8 mouse cellular contexts compared by ENCODE assay signal in the genomic region with DNA sequence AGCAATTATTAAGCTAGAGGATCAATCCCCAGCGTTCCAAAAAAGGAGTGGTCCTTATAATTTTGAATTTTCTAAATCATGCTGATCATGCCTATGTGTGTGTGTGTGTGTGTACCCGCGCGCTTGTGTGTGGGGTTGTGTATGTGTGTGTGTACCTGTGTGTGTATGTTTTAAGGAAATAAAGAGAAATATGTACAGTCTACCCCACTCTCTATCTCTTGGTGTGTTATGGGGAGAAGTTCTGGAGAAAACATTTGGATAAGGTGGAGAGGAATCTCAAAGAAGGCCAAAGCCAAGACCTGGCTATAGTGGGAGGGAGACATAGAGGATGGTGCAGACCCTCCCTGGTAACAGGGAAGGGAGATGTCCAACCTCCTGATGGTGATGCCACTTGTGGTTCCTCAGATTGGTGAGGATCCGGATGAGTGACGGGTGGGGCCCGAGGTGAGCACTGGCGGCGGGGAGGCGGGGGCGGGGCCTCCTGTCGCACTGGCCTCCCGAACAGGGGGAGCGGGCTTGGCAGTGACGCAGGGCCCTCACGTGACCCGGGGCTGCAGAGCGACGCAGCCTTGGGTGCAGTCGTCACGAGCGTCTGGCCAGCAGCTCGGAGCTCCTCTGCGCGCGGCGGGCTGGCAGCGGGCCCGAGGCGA. TPM values are rescaled to one million over a fixed set of nuclear protein-coding genes. Genes with fewer than 3 reads are reported as not detected.
DNase-seq lines count a peak whose midpoint lies in the region; ATAC-seq and TF ChIP-seq lines count a peak whose summit lies in the region.
"Not testable (repeated sequence)": the region's sequence is repeated elsewhere in the genome, so short reads cannot be mapped to it uniquely, and the experiment has no call there.

A gene (plus strand): TSS at position 511 of the 650 bp plus-strand sequence.

- H3K9me3 ChIP-seq in forebrain, embryonic 13.5 days (replicated peaks); midbrain, embryonic 15.5 days: not testable (repeated sequence)

- H3K36me3 ChIP-seq in C2C12 (ENCODE audit: control insufficient read depth, insufficient read depth); forebrain, embryonic 13.5 days (ENCODE audit: poor library complexity, severe bottlenecking); liver, adult 2 months (ENCODE audit: control insufficient read depth, insufficient read depth, low read length); midbrain, embryonic 15.5 days (replicated peaks); spleen, adult 2 months (ENCODE audit: control insufficient read depth, insufficient read depth, low read length): not testable (repeated sequence)

- H3K9ac ChIP-seq in forebrain, embryonic 13.5 days = peak within 1 kb of the TSS; percentile 61
- not testable (repeated sequence) for H3K9ac ChIP-seq in liver, adult 2 months (ENCODE audit: low read depth, low read length)
- H3K9ac ChIP-seq in midbrain, embryonic 15.5 days = peak within 1 kb of the TSS; percentile 37; the same call in 1 of the 2 replicates

- WGBS in forebrain, embryonic 13.5 days = 75% methylated on average over 4 of the region's 30 CpGs
- WGBS in liver, adult 2 months = 47% methylated on average over 4 of the region's 30 CpGs
- WGBS in midbrain, embryonic 15.5 days = 38% methylated on average over 13 of the region's 30 CpGs
- 63% methylated on average over 6 of the region's 30 CpGs for WGBS in spleen, adult 2 months

- not testable (repeated sequence) for TF ChIP-seq POLR2A in liver, adult 2 months (IDR thresholded peaks at IDR 0.05; ENCODE audit: extremely low read depth, insufficient read depth, low read length); spleen, adult 2 months (IDR thresholded peaks at IDR 0.05; ENCODE audit: low read depth, low read length)

- intact Hi-C loops in heart, postnatal 14 days (cut with DNase I) = not testable (repeated sequence)

- TF ChIP-seq CTCF in C2C12 (IDR thresholded peaks at IDR 0.05; ENCODE audit: control insufficient read depth, insufficient read depth, insufficient read length); liver, adult 2 months (IDR thresholded peaks at IDR 0.05; ENCODE audit: low read depth, low read length); spleen, adult 2 months (IDR thresholded peaks at IDR 0.05; ENCODE audit: extremely low read depth, insufficient read depth, insufficient read length, insufficient replicate concordance): not testable (repeated sequence)

- DNase-seq in heart, postnatal 14 days = peak; percentile 22 to 48
- DNase-seq in kidney, postnatal 14 days = peak; percentile 64
- DNase-seq in liver, adult 2 months (ENCODE audit: extremely low read depth, low read depth, low spot score) = not testable (repeated sequence)
- peak in 1 of 2 experiments; percentile 18 for DNase-seq in spleen, adult 2 months (ENCODE audit: low read depth in 1 of 2, low spot score in 2 of 2)

- H3K4me1 ChIP-seq in forebrain, embryonic 13.5 days = peaks cover 14% of the 10 kb centered on the region
- not testable (repeated sequence) for H3K4me1 ChIP-seq in liver, adult 2 months (ENCODE audit: control insufficient read depth, insufficient read depth, low read length); spleen, adult 2 months (ENCODE audit: control insufficient read depth, insufficient read depth, insufficient read length)
- peaks cover 13% of the 10 kb centered on the region for H3K4me1 ChIP-seq in midbrain, embryonic 15.5 days

- H3K79me2 ChIP-seq in C2C12 (ENCODE audit: control insufficient read depth, insufficient read depth); liver, adult 2 months (ENCODE audit: control insufficient read depth, insufficient read depth, low read length): not testable (repeated sequence)

- ATAC-seq in cerebellum, adult (ENCODE audit: insufficient number of reproducible peaks, low FRiP score, low TSS enrichment) = peak; percentile 97
- ATAC-seq in forebrain, embryonic 13.5 days = peak; percentile 98
- peak; percentile 99 for ATAC-seq in midbrain, embryonic 15.5 days (replicated peaks)

- H3K79me3 ChIP-seq in C2C12 (ENCODE audit: low read depth) = not testable (repeated sequence)

- peak within 1 kb of the TSS; percentile 70 for H3K27ac ChIP-seq in forebrain, embryonic 13.5 days
- H3K27ac ChIP-seq in liver, adult 2 months (replicated peaks; ENCODE audit: insufficient read depth, low read depth, low read length); spleen, adult 2 months (ENCODE audit: insufficient read depth, low read length): not testable (repeated sequence)
- peak within 1 kb of the TSS; percentile 76 for H3K27ac ChIP-seq in midbrain, embryonic 15.5 days

- not testable (repeated sequence) for H3ac ChIP-seq in C2C12 (ENCODE audit: control insufficient read depth, insufficient read length, low read depth)

- peak within 1 kb of the TSS; percentile 58 for H3K4me2 ChIP-seq in forebrain, embryonic 13.5 days
- H3K4me2 ChIP-seq in midbrain, embryonic 15.5 days = peak within 1 kb of the TSS; percentile 54

- H3K4me3 ChIP-seq in C2C12 (ENCODE audit: insufficient read depth, poor library complexity, severe bottlenecking) = peak within 1 kb of the TSS; percentile 23
- H3K4me3 ChIP-seq in forebrain, embryonic 13.5 days = peak within 1 kb of the TSS; percentile 44
- peak within 1 kb of the TSS; percentile 44; the same call in 1 of the 2 replicates for H3K4me3 ChIP-seq in liver, adult 2 months (ENCODE audit: insufficient read depth, low read depth, low read length)
- H3K4me3 ChIP-seq in midbrain, embryonic 15.5 days = peak within 1 kb of the TSS; percentile 47
- peak within 1 kb of the TSS; percentile 30; the same call in 1 of the 2 replicates for H3K4me3 ChIP-seq in spleen, adult 2 months (ENCODE audit: extremely low read depth, insufficient read depth, insufficient read length)

- not testable (repeated sequence) for H3K27me3 ChIP-seq in C2C12 (ENCODE audit: control insufficient read depth, insufficient read depth, insufficient read length); forebrain, embryonic 13.5 days; liver, adult 2 months (ENCODE audit: control insufficient read depth, insufficient read depth, low read length); midbrain, embryonic 15.5 days (replicated peaks); spleen, adult 2 months (ENCODE audit: control insufficient read depth, insufficient read depth, low read length)

RNA-seq across cellular contexts. Expression of the gene that starts here (rescaled TPM):
- polyA plus RNA-seq in C2C12 (2012; fragmentation: generic; extraction: Trizol) = 242 TPM
- 649 and 658 TPM in 2 replicates for polyA plus RNA-seq in forebrain, embryonic 13.5 days (2015; fragmentation: Nextera tagmentation; extraction: Ambion mirVana)
- total RNA-seq in heart, postnatal 14 days (2021) = 10 to 100 TPM; 28.7 to 30.9 TPM
- 1.2 and 1.5 TPM in 2 replicates for total RNA-seq in liver, adult 2 months (2014; rRNA removed)
- polyA plus RNA-seq in liver, adult 2 months (2012; rRNA removed) = 1.4 and 1.9 TPM in 2 replicates
- polyA plus RNA-seq in midbrain, embryonic 15.5 days (2015; fragmentation: Nextera tagmentation; extraction: Ambion mirVana) = 659 and 684 TPM in 2 replicates
- polyA plus RNA-seq in spleen, adult 2 months (2012; rRNA removed) = 14.2 and 15.3 TPM in 2 replicates

Comparison
In these comparisons a context has a peak if more than half of its experiments do, and no peak if none do; other contexts are left out.
1. RNA of the gene that starts here (total RNA-seq): 28.7 to 30.9 TPM in heart, postnatal 14 days; 1.2 to 1.5 TPM in liver, adult 2 months; every median in the first group is over 10 times any median in the second.
2. RNA of the gene that starts here (polyA plus RNA-seq): 659 to 684 TPM in midbrain, embryonic 15.5 days, 649 to 658 TPM in forebrain, embryonic 13.5 days and 242 TPM in C2C12 (single experiment); 14.2 to 15.3 TPM in spleen, adult 2 months and 1.4 to 1.9 TPM in liver, adult 2 months; every median in the first group is over 10 times any median in the second.
3. Peak in every context shown above with its lines, with median percentiles within 50 percentile points of each other: H3K4me3 ChIP-seq and ATAC-seq.